Mouse (Mus musculus): Measurements from ENCODE around the gene Leng8.
A peak's percentile ranks its signal among the peaks of the same experiment; 100 is the strongest.

Leng8 gene

DNA sequence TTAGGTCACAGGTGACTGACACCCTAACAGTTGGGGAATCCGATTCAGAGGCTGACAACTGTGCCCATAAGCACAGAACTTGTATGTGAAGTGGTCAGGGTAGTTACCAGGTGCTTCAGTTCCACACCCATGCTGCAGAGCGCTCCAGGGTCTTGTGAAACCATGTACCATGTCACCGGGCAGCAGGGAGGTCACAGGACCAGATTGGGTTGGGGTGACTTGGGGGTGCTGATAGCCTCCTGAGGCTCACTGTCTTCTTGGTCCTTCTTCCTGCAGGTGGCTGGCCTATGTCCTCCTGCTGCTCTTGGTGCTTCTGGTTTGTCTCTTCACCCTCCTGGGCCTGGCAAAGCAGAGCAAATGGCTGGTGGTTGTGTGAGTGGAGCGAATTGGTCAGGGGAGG is 8.9 kb upstream of the Leng8 start:
- DNase-seq, result no peak

DNA sequence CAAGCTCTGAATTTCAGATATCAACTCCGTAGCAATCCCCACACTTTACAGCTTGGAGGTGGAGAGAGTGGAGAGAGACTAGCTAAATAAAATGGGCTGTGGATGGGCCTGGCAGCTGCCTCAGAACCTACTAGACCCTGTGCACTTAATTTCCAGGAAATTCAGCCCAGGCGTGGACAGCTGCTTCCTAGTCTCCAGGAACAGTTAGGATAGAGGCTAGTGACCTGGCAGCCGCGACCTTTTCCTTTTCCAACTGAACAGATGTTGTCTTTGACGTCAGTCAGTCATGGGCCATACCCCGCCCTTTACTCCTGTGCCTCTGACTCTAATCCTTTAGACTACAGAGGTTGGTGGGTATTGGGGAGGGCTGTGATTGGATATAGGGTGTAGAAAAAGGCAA is 8.0 kb upstream of the Leng8 start:
- DNase-seq, result peak; percentile 54

DNA sequence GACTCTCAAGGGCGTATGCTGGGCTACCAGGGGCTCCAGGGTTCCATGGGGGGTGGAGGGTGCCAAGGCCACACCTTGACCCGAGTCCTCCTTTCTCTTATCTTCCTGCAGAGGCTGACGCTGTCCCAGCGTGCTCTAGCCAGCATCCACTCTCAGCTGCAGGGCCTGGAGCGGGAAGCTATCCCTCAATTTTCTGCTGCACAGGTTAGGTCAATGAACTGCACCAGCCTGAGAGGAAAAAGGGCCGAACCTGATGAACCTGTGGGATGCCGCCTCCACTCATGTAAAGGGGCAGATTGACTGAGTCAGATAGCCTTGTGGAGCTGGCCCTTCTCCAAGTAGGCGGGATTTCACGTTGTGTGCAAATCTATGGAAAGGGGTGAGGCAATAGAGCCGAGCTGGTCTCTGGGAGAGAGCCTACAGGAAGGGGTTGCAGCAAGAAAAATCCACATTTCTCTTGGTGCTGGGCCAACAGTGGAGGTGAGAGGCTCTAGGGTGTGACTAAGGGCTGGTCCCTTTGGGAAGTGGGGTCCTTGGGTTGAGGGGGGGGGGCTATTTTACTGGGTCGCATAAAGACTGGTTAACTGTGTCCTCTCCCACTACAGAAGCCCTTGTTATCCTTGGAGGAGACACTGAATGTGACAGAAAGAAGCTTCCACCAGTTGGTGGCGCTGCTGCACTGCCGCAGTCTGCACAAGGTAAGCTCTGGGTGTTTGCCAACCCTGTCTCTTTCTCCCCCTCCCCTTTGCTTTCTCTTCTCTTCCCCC is 6.0 kb upstream of the Leng8 start:
- peak; percentile 87 for DNase-seq

DNA sequence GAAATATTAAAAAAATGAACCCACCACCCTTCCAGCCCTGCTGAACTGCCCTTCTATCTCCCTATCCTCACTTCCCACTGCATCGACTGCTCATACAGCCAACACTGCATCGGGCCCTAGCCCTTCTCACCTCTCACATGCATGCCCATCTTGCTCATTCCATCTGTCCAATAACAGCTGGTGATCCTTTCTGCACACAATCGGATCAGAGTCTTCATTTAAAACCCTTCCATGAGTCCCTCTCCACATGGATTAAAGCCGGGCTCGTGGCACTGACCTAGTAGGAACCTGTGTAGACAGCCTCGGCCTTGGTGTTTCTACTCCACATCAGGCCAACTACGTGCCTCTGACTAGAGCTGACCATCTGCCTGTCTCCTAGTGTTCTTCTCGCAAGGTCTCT is 4.9 kb upstream of the Leng8 start:
- DNase-seq, result no peak

DNA sequence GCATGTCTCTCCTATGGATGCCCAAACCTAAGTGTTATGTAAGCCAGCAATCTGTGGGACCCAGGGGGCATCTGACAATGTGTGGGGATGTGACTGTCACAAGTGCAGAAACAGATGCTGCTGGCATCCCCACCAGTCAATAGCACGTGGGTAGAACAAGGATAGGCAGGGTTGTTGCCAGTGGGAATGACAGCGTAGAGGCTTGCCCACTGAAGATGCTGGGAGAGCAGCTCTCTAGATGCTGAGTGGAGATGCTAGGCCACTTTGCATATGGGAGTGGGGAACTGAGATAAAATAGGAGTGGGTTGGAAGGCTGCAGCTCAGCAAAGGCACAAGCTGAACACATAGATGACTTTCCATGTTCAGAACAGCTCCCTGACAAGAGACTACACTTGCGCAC is 4.3 kb upstream of the Leng8 start:
- no peak for DNase-seq

DNA sequence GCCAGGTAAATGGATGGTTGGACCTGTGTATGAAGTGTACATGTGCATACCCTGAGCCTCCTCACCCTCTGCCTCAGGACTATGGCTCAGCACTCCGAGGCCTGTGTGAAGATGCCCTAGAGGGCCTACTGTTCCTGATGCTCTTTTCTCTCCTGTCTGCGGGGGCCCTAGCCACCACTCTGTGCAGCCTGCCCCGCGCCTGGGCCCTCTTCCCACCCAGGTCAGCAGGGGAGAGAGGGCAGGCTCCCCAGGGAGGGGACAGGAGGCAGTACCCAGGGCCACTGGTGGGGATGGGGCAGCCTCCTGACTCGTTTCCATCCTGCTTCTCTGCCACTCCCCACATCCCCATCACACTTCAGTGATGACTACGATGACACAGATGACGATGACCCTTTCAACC is 3.8 kb upstream of the Leng8 start:
- DNase-seq, result no peak

DNA sequence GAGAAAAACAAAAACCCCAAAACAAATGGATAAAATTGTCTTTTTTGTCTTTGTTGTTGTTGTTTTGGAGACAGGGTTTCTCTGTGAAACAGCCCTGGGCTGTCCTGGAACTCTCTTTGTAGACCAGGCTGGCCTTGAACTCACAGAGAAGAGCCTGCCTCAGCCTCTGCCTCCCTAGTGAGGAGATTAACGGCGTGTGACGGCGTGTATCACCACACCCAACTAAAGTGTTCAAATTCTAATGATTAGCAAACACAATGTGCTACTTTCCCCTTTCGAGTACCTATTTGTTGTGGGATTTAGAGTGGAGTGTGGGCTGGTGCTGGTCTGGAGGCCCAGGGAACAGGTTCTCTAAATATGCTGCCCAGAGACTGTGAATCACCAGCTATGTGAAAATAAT is 1.9 kb upstream of the Leng8 start:
- no peak for DNase-seq

DNA sequence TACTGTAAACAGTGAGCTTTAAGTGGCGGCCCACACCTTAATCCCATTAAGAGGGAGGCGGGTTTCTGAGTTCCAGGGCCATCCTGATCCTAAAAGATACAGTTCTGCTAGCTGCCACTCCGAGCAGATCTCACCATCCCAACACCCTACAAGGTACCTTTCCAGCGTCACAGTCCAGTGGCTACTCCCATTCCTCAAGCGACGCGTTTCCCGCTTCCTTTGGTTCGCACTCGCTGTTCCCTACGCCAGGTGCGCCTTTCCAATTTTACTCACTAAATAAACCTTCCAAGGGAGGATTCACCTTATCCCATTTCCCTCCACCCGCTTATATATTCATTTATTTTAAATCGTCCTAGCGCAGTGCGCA is 452 bp upstream of the Leng8 start:
- no peak for DNase-seq

DNA sequence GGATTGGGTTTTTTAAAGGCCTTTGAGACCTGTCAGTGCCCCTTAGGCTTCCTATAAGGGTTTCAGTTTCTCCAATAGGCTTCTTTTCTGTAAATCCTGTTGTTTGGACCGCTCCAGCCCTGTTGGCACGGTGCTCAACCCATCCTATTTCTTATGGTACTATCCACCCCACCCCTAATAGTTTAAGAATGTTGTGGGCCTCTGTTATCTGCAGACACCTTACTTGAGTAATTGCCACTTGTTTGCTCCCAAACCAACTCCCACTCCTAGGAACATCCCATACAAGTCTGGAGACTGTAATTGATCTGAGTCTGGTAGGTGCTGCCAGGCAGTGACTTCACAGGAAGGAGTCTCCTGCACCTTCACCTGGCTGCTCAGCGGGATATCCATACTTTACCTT is 907 bp downstream of the Leng8 start:
- DNase-seq, result no peak

DNA sequence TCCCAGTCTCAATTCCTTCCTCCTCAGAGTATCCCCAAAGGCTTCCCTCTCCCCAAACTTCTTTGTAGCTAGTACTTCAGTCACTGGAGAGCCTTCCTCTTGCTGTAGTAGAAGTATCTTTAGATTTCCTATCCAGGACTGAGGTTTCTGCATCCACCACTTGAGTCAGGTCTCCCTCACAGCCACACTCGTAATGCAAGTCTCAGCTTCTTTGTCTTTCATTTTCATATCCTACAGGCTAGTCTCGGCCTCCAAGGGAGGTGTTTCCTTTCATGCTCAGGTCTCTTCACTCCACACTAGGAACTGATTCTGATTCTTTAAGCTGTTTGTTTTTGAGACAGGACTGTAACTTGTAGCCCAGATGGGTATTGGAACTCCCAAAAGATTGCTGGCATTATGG is 1.3 kb downstream of the Leng8 start:
- no peak for DNase-seq

DNA sequence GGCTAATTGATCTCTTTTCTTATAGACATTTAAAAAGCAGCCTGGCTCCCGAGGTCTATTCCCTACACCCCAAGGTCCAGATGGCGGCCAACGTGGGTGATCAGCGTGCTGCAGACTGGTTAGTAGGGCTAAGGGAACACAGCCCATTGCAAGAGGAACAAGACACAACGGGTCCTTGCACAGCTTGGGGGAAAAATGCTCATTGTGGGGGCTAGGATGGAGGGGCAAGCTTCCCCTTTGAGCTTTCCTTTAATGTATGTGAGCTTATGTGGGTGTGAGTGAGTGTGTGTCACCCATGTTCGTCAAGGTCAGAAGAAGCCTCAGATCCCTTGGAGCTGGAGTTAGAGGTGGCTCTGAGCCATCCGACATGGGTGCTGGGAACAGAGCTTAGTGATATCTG is 1.8 kb downstream of the Leng8 start:
- DNase-seq, result no peak

DNA sequence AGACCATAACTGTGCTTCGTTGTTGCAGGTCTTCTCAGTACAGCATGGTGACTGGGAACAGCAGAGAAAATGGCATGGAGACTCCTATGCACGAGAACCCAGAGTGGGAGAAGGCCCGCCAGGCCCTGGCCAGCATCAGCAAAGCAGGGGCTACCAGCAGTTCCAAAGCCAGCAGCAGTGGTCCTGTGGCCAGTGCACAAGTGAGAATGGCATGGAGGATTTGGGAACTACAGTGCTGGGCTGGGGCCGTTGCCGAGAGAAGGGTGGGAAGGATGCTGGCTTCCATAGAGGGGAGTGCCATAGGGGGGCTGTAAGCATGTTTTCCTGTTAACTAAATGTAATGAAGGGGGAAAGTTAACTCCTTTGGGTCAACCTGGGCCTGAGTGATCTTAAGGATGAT is 2.6 kb downstream of the Leng8 start:
- DNase-seq, result no peak

DNA sequence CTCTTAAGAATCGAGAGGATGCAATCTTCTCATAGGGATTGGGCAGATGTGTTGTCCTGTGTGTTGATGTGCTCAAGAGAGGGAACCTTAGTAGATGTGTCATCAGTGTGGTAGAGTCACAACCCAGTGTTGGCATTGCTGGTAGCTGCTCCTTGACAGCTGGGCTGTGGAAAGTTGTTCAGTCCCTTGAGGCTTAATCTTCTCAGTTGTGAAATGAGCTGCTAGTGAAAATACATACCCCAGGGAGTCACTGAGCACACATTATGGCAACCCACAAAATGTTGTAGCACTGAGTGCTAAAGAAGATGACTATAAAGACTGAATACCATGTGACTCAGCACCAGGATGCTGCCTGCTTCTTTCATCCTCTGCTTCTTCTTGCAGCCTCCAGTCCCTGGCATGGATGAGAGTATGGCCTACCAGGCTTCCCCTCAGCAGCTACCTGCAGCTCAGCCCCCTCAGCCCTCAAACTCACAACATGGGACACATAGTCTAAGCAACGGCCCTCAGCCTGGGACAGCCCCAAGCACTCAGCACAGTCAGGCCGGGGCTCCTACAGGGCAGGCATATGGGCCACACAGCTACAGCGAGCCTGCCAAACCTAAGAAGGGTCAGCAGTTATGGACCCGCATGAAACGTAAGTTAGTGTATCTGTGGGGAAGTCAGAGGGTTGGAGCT is 4.9 kb downstream of the Leng8 start:
- no peak for DNase-seq

DNA sequence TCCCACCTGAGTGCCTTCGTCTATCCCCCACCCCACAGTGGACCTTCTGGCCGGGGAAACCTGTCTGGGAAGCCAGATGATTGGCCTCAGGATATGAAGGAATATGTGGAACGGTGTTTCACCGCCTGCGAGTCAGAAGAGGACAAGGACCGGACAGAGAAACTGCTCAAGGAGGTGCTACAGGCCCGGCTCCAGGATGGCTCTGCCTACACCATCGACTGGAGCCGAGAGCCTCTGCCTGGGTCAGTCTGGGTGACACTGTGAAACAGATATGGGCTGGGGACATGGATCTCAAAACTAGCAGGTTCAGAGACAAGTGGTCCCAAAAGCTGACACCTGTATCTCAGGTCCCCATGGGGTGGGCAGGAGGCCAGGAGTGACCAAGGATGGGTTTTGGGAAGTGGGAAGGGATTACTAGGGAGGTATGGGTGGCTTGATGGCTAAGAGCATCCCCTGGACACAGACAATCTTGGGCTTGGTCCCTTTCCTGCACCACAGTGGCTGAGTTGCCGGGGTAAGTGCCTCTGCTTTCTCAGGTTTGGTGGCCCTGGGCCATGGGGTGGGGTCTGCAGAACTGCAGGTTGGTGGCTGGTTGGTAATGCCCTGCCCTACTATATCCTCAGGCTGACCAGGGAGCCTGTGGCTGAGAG is 6.1 kb downstream of the Leng8 start:
- no peak for DNase-seq

DNA sequence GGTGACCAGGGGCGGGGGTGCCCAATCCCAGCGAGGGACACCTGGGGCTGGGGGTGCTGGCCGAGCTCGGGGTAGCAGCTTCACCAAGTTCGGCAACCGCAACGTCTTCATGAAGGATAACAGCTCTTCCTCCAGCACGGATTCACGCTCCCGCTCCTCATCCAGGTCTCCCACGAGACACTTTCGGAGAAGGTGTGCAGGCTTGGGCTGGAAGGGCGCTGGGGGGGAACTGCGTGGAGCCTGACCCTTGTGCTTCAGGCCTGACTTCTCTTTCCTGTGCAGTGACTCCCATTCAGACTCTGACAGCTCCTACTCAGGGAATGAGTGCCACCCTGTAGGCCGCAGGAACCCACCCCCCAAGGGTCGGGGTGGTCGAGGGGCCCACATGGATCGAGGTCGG is 6.7 kb downstream of the Leng8 start:
- no peak for DNase-seq

DNA sequence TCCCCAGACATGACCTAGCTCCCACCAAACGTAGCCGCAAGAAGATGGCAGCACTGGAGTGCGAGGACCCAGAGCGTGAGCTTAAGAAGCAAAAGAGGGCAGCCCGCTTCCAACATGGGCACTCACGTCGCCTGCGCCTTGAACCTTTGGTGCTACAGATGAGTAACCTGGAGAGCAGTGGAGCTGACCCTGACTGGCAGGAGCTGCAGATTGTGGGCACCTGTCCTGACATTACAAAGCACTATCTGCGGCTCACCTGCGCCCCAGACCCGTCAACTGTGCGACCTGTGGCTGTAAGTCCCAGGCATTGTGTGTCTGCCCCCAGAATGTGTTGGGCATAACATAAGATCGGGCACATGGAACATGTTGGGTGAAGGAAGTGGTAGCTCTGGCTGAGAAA is 7.2 kb downstream of the Leng8 start:
- DNase-seq, result no peak

DNA sequence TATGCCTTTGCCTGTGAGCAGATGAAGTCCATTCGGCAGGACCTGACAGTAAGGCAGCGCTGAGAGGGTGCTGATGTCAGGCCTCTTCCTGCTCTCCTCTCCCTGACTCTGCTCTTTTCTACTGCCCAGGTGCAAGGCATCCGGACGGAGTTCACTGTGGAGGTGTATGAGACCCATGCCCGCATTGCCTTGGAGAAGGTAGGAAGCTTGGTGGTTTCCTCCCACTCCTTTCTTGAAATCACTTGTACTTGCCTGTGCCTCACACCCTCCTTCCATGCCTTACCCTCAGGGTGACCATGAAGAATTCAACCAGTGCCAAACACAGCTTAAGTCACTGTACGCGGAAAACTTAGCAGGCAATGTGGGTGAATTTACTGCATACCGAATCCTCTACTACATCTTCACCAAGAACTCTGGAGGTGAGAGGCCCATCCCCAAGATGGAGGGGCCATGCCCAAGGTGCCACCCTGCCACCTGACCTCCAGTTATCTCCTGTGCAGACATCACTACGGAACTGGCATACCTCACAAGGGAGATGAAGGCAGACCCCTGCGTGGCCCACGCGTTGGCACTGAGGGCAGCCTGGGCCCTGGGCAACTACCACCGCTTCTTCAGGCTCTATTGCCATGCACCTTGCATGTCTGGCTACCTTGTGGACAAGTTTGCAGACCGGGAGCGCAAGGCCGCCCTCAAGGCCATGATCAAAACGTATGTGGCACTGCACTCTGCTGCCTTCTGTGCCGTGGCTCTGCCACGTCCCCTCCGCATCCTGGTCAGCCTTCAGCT is 8.1 kb downstream of the Leng8 start:
- no peak for DNase-seq

DNA sequence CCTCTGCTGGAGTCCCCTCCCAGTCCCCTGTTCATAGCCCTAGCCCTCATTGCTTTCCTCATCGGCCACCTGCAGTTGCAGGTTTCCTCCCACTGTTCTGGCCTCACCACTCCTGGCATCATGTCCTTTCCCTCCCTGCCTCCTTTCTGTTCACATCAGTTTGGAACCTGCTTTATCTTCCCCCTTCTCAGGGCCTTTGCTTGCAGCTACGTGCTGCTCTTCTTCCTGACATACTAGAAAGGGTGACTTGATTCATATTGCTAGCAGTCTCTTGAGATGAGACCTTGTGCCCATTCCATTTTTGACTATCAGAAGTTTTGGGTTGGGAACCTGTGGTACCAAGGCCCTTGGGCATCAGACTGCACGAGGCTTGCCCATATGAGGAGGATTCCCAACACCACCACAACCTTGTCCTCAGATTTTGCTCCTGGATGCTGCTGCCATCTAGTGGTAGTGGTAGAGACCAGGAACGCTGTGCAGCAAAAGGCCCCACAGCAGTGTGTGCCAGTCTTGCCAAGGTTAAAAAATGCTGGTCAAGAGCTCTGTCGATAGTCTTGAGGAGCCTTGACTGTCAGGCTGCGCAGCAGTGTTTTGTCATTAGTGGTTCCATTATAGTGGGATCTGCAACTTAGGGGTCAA is 8.8 kb downstream of the Leng8 start:
- DNase-seq, result peak; percentile 76

DNA sequence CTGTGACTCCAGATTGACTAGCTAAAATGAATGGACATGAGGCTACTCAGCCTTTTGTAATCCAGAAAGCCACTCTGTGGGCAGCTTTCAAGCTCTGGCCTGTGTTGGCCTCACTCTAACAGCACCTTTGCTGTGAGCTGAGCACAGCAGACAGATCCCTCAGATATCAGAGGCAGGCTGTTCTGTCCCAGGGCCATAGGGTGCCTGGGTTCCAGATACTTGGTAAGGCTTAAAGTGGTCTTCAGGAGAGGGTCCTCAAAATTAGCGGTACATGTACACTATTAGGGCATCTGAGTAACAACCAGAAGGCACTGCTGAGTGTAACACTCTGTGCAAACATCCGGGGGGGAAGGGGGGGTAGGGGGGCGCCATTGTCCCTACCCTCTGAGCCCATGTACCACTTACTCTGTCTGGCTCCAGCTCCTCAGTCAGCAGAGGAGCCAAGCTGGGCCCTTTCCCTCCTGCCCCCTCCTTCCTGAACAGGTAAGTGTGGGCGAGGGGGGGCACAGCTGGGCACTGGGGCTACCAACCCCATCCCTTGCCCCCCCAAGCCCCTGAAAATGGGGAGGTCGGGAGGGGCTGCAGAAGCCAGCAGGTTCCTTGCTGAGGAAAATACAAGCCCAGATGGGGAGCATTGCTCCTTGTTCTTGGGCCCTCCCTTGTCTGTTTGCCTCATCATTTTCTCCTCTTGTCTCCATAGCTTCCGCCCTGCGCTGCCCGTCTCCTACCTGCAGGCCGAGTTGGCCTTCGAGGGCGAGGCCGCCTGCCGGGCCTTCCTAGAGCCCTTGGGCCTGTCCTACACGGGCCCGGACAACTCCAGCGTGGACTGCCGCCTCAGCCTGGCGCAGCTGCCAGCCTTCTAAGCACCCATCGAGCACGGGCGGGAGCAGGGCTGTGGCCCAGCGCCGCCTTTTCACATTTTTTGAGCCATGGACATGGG is 9.7 kb downstream of the Leng8 start:
- peak; percentile 1 for DNase-seq

DNA sequence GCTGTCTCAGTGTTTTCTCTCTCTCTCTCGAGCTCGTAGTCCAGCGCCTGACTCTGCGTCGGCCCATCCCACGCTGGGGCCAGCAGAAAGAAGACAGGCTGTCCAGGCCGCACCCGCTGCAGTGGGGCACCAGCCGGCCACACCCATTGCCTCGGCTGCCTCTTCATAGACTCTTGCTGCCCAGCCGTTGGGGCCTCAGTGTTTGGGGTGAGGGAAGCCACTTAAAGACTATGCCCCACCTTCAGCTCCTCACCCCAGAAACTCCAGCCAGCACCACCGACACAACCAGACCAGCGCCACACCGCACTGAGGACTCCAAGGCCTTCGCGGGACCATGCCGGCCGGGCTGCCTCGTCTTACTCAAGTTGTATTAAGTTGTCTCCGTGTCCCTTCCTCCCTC is 10.5 kb downstream of the Leng8 start:
- no peak for DNase-seq

DNA sequence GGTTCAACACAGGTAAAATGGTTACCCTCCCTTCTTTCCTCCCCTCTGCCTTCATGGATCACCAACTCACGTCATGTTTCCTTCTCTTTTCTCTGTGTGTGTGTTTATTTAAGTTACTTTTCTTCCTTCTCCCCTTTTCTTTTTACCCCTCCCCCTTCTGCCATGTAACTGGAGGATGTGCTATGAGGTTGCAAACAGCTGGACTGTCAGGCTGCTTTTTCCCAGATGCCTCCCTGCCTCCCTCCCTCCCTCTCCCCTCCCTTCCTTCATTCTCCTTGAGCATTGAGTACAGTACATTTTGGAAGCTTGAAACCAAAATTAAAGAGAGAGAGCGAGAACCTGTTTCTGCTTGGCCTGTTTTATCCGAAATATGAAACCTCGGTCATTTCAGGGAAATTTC is 11.0 kb downstream of the Leng8 start:
- DNase-seq, result peak; percentile 3
